Mouse (Mus musculus): ENCODE results near the gene Sox11. TPM values are rescaled to one million over a fixed set of nuclear protein-coding genes. Genes with fewer than 3 reads are reported as not detected.

Sox11 gene
- polyA plus RNA-seq, 1 experiment from 2014 or later: 323 TPM

DNA sequence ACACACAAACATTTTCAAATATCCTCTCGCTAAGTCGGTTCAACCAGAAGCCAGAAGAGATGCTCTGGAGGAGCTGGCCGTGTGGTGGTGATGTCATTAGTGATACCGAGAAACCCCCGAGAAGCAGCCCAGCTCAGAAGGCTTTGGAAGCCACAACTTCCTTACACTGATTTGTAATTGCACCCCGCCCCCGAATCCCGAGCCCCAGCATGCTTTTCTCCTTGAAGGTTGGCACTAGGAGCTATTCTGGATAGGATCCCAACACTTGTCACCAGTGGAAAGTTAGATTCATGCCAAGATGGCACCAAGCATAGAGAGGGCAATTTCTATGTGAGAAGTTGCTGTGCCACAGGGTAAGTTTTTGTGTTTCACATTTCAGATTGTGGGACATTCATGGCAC lies 29.4 kb downstream of the Sox11 start:
- Histone ChIP-seq H3K4me2 (ENCODE audit: low read depth, low read length) (no peak overlapping the region), H3K36me3 (ENCODE audit: control insufficient read depth, insufficient read depth, low read length) (no peaks in the 10 kb centered on the region), H3K27me3 (ENCODE audit: control insufficient read depth, insufficient read depth, low read length) (no peaks in the 10 kb centered on the region), H3K9ac (replicated peaks; ENCODE audit: low read depth, low read length) (no peak overlapping the region), H3K4me3 (ENCODE audit: low read depth, low read length) (no peak overlapping the region), H3K27ac (ENCODE audit: low read depth, low read length) (no peak overlapping the region), H3K9me3 (ENCODE audit: control insufficient read depth, low read length) (no peaks in the 10 kb centered on the region), H3K4me1 (ENCODE audit: control insufficient read depth, insufficient read depth, low read length) (no peaks in the 10 kb centered on the region)
- 88% methylated on average over 8 of the region's 8 CpGs for WGBS
- no peak for ATAC-seq (ENCODE audit: low read depth)

DNA sequence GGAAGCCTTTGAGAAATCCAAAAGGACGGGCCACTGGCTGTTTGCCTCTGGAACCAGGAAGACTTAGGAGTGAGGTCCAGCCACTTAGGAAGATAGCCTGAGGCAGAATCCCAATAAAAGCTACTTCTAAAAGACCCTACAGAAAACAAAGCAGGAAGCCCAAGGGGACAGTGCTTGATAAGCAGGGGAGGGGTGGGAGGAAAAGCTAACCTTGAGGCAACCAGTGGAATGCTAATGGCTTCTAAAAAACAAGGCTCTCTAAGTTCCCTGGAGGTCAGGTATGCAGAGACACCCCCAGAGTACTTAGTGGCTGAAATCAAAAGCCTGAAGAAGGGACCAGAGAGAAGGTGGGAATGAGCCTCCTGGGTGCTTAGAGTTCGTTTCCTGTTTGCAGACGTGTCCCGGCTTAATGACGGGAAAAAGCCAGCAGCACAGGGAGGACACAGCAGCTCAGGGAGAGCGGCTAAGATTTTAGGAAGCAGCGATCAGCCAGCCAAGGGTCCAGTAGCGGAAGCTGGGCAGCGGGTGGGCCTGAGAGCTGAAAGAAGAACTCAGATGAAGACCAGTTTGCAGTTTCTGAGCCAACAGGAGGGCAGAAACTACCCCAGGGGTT lies 30.4 kb downstream of the Sox11 start:
- Histone ChIP-seq H3K4me1 (ENCODE audit: control insufficient read depth, insufficient read depth, low read length) (no peaks in the 10 kb centered on the region), H3K36me3 (ENCODE audit: control insufficient read depth, insufficient read depth, low read length) (no peaks in the 10 kb centered on the region), H3K9ac (replicated peaks; ENCODE audit: low read depth, low read length) (no peak overlapping the region), H3K4me2 (ENCODE audit: low read depth, low read length) (no peak overlapping the region), H3K4me3 (ENCODE audit: low read depth, low read length) (no peak overlapping the region), H3K27me3 (ENCODE audit: control insufficient read depth, insufficient read depth, low read length) (no peaks in the 10 kb centered on the region), H3K9me3 (ENCODE audit: control insufficient read depth, low read length) (no peaks in the 10 kb centered on the region), H3K27ac (ENCODE audit: low read depth, low read length) (no peak overlapping the region)
- no peak for ATAC-seq (ENCODE audit: low read depth)
- WGBS: 17% methylated on average over 9 of the region's 9 CpGs

DNA sequence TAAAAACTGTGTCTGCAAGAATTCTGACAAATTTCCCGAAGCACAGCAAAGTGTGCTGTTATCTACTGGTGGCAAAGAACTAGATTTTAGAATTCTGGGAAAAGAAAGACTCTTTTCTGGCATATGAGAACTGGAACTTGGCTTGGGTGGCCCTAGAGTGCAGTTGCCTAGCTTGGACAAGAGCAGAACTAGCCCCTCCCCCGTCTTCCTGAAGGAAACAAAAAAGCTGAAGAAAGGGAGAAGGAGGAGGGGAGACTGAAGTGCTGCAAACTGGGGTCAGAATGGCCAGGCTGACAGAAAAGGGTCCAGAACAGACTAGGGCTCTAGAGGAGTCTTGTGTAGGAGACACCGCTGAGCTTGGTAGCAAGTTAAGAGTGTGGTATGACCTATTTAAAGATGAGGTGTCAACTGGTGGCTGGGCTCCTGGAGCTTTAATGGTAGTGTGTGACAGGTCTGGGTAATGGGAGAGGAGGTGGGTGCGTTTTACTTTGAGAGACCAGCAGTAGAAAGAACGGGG lies 31.0 kb downstream of the Sox11 start:
- Histone ChIP-seq H3K4me3 (ENCODE audit: low read depth, low read length) (no peak overlapping the region), H3K4me2 (ENCODE audit: low read depth, low read length) (no peak overlapping the region), H3K27ac (ENCODE audit: low read depth, low read length) (no peak overlapping the region), H3K9me3 (ENCODE audit: control insufficient read depth, low read length) (no peaks in the 10 kb centered on the region), H3K27me3 (ENCODE audit: control insufficient read depth, insufficient read depth, low read length) (no peaks in the 10 kb centered on the region), H3K9ac (replicated peaks; ENCODE audit: low read depth, low read length) (no peak overlapping the region), H3K36me3 (ENCODE audit: control insufficient read depth, insufficient read depth, low read length) (no peaks in the 10 kb centered on the region), H3K4me1 (ENCODE audit: control insufficient read depth, insufficient read depth, low read length) (no peaks in the 10 kb centered on the region)
- no peak for ATAC-seq (ENCODE audit: low read depth)
- 32% methylated on average over 5 of the region's 5 CpGs for WGBS

DNA sequence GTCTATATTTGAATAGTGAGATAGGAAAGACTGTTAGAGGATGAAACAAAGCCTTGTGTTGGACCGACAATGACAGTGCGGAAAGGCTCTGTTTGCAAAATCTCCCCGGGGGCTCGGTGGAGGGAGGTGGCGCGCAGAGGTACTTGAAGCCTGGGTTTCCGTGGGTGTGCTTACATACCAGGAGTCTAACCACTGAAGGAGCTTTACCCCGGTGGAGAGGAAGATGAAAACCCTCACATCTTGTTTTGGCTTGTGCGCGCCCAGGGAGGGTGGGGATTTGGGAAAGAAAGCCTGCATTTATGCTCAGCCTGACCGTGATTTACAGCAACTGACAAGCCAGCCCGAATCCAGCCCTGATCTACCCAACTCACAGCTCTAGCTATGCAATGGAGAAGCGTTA lies 31.7 kb downstream of the Sox11 start:
- Histone ChIP-seq H3K4me1 (ENCODE audit: control insufficient read depth, insufficient read depth, low read length) (no peaks in the 10 kb centered on the region), H3K27ac (ENCODE audit: low read depth, low read length) (no peak overlapping the region), H3K9me3 (ENCODE audit: control insufficient read depth, low read length) (no peaks in the 10 kb centered on the region), H3K9ac (replicated peaks; ENCODE audit: low read depth, low read length) (no peak overlapping the region), H3K27me3 (ENCODE audit: control insufficient read depth, insufficient read depth, low read length) (no peaks in the 10 kb centered on the region), H3K4me3 (ENCODE audit: low read depth, low read length) (no peak overlapping the region), H3K4me2 (ENCODE audit: low read depth, low read length) (no peak overlapping the region), H3K36me3 (ENCODE audit: control insufficient read depth, insufficient read depth, low read length) (no peaks in the 10 kb centered on the region)
- ATAC-seq (ENCODE audit: low read depth): no peak
- WGBS: 59% methylated on average over 13 of the region's 13 CpGs

DNA sequence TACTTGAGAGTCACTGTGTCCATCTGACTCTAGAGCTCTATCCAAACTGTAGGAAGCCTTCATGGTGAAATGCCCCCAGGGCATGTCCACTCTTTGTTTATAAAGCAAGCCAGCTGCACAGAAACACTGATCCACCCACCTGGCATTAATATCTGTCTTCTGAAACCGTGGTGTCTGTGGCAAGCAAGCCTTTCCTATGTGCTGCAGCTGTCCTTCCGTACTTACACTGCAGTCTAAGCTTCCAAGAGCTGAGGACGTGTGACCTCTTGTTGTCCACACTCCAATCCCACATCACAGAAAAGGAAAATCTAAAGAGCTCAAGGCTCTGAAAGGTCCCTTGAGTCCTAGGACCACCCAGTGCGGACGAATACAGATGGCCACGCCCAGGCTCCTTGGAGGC lies 32.4 kb downstream of the Sox11 start:
- no peak for ATAC-seq (ENCODE audit: low read depth)
- 89% methylated on average over 6 of the region's 6 CpGs for WGBS

DNA sequence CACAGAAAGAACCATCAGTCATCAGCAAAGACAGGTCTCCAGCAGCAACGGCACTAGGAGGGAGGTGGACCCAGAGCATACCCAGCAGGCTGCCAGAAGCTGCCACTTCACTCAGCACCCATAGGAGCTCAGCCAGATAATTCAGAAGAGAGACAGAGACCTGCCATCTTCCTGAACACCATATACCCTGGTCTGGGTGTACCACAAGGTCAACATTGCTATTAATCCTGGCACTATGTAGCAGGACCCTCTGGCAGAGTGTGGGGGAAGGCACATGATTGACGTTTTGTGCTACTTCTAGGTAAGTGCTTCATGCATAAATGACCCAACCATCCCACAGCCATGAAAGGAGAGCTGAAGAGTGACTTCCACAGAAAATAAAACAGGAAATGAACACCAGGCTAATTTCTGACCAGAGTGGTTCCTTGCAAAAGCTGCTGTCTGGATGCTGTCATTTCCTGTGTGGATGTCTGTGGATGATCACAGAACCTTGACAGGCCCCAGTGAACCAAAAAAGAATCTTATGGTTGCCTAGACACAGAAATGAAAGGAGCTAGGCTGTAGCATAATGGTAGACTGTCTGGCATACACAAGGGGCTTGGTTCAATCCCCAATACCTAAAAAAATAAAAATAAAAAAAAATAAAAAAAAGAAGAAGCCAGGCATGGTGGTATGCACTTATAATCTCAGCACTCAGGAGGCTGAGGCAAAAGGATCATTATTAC lies 37.5 kb downstream of the Sox11 start:
- 57% methylated on average over 2 of the region's 2 CpGs for WGBS
- peak overlapping the region; percentile 6; the same call in 1 of the 2 replicates for H3K27ac ChIP-seq (ENCODE audit: low read depth, low read length)
- no peak overlapping the region for H3K9ac ChIP-seq (replicated peaks; ENCODE audit: low read depth, low read length)
- H3K27me3 ChIP-seq (ENCODE audit: control insufficient read depth, insufficient read depth, low read length): no peaks in the 10 kb centered on the region
- H3K4me1 ChIP-seq (ENCODE audit: control insufficient read depth, insufficient read depth, low read length): no peaks in the 10 kb centered on the region
- no peak for ATAC-seq (ENCODE audit: low read depth)
- H3K36me3 ChIP-seq (ENCODE audit: control insufficient read depth, insufficient read depth, low read length): no peaks in the 10 kb centered on the region
- no peak overlapping the region for H3K4me3 ChIP-seq (ENCODE audit: low read depth, low read length)
- H3K4me2 ChIP-seq (ENCODE audit: low read depth, low read length): no peak overlapping the region
- no peaks in the 10 kb centered on the region for H3K9me3 ChIP-seq (ENCODE audit: control insufficient read depth, low read length)

More for the DNA sequence above, 32.4 kb downstream of the Sox11 start:
- H3K4me3 ChIP-seq (ENCODE audit: low read depth, low read length): no peak overlapping the region
- H3K9ac ChIP-seq (replicated peaks; ENCODE audit: low read depth, low read length): no peak overlapping the region
- no peaks in the 10 kb centered on the region for H3K36me3 ChIP-seq (ENCODE audit: control insufficient read depth, insufficient read depth, low read length)
- no peaks in the 10 kb centered on the region for H3K27me3 ChIP-seq (ENCODE audit: control insufficient read depth, insufficient read depth, low read length)
- H3K4me1 ChIP-seq (ENCODE audit: control insufficient read depth, insufficient read depth, low read length): no peaks in the 10 kb centered on the region
- no peaks in the 10 kb centered on the region for H3K9me3 ChIP-seq (ENCODE audit: control insufficient read depth, low read length)
- H3K27ac ChIP-seq (ENCODE audit: low read depth, low read length): no peak overlapping the region
- H3K4me2 ChIP-seq (ENCODE audit: low read depth, low read length): no peak overlapping the region

DNA sequence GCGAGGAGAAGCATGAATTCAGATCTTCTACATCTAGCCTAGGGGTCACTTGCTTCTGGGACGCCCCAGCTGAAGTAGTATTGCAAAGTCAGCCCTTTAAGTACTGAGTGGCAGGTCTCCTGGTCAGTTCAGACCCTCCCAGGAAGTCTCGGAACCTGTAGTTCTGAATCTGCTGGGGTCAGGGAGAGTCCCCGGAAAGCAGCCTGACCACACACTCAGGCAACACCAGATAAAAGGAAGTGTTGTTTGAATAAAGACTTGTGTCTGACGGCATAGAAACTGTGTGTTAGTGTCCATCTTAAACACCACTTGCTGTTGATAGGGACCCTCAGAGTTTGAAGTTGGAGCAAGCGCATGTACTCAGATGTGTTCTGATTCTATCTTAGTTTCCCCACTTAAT lies 39.2 kb downstream of the Sox11 start:
- H3K27ac ChIP-seq (ENCODE audit: low read depth, low read length): no peak overlapping the region
- H3K4me3 ChIP-seq (ENCODE audit: low read depth, low read length): no peak overlapping the region
- no peaks in the 10 kb centered on the region for H3K36me3 ChIP-seq (ENCODE audit: control insufficient read depth, insufficient read depth, low read length)
- H3K27me3 ChIP-seq (ENCODE audit: control insufficient read depth, insufficient read depth, low read length): no peaks in the 10 kb centered on the region
- no peak overlapping the region for H3K9ac ChIP-seq (replicated peaks; ENCODE audit: low read depth, low read length)
- no peak for ATAC-seq (ENCODE audit: low read depth)
- no peaks in the 10 kb centered on the region for H3K9me3 ChIP-seq (ENCODE audit: control insufficient read depth, low read length)
- no peaks in the 10 kb centered on the region for H3K4me1 ChIP-seq (ENCODE audit: control insufficient read depth, insufficient read depth, low read length)
- H3K4me2 ChIP-seq (ENCODE audit: low read depth, low read length): no peak overlapping the region
- 83% methylated on average over 6 of the region's 6 CpGs for WGBS

DNA sequence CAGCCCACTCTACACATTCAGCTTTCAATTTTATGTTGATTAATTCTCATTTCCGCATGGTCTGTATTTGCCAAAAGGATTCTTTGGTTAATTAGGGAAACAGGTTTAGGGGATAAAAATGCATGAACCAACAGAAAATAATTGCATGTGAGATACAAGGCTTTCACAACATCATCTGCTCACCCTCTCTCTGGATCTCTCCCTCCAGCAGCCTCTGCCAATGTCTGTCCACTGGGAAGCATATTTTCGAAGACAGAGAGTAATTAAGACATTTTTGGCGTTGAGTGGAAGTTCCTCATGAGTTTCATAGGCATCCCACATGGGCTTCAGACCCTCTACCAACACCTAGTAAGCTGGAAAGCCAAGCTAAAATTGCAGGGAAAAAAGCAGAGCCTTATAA lies 43.7 kb downstream of the Sox11 start:
- Histone ChIP-seq H3K4me1 (ENCODE audit: control insufficient read depth, insufficient read depth, low read length) (peaks cover under 1% of the 10 kb centered on the region; the same call in 1 of the 2 replicates), H3K27me3 (ENCODE audit: control insufficient read depth, insufficient read depth, low read length) (no peaks in the 10 kb centered on the region), H3K4me3 (ENCODE audit: low read depth, low read length) (no peak overlapping the region), H3K36me3 (ENCODE audit: control insufficient read depth, insufficient read depth, low read length) (no peaks in the 10 kb centered on the region), H3K27ac (ENCODE audit: low read depth, low read length) (no peak overlapping the region), H3K9ac (replicated peaks; ENCODE audit: low read depth, low read length) (no peak overlapping the region), H3K4me2 (ENCODE audit: low read depth, low read length) (no peak overlapping the region), H3K9me3 (ENCODE audit: control insufficient read depth, low read length) (no peaks in the 10 kb centered on the region)
- ATAC-seq (ENCODE audit: low read depth): no peak
- 68% methylated on average over 3 of the region's 3 CpGs for WGBS

DNA sequence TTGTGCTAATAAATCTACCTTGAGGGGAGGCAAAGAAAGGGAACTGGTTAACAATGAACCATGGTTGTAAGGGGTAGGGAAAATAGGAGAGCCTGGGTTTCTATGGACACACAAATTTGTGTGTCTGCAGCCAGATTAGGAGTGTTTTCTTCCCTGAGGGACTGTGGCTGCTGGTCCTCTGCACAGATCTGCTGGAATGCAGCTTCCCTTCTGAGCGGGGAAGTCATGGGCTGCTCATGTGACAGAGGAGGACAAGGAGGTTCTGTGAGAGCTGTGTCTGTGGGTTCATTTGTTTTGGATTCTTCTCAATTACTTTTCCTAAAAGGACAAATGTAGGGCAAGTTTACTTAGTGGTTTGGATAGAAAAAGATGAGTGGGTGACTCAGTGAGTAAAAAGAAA lies 48.2 kb downstream of the Sox11 start:
- no peak for ATAC-seq (ENCODE audit: low read depth)
- Histone ChIP-seq H3K4me1 (ENCODE audit: control insufficient read depth, insufficient read depth, low read length) (peaks cover 10% of the 10 kb centered on the region), H3K36me3 (ENCODE audit: control insufficient read depth, insufficient read depth, low read length) (no peaks in the 10 kb centered on the region), H3K4me3 (ENCODE audit: low read depth, low read length) (no peak overlapping the region), H3K9me3 (ENCODE audit: control insufficient read depth, low read length) (no peaks in the 10 kb centered on the region), H3K9ac (replicated peaks; ENCODE audit: low read depth, low read length) (no peak overlapping the region), H3K4me2 (ENCODE audit: low read depth, low read length) (no peak overlapping the region), H3K27me3 (ENCODE audit: control insufficient read depth, insufficient read depth, low read length) (no peaks in the 10 kb centered on the region), H3K27ac (ENCODE audit: low read depth, low read length) (no peak overlapping the region)
- WGBS: 54% methylated on average over 1 of the region's 1 CpGs
